Mouse (Mus musculus): ENCODE measurements around the gene Ppcdc.
A peak's percentile ranks its signal among the peaks of the same experiment; 100 is the strongest.

The Ppcdc gene

DNA sequence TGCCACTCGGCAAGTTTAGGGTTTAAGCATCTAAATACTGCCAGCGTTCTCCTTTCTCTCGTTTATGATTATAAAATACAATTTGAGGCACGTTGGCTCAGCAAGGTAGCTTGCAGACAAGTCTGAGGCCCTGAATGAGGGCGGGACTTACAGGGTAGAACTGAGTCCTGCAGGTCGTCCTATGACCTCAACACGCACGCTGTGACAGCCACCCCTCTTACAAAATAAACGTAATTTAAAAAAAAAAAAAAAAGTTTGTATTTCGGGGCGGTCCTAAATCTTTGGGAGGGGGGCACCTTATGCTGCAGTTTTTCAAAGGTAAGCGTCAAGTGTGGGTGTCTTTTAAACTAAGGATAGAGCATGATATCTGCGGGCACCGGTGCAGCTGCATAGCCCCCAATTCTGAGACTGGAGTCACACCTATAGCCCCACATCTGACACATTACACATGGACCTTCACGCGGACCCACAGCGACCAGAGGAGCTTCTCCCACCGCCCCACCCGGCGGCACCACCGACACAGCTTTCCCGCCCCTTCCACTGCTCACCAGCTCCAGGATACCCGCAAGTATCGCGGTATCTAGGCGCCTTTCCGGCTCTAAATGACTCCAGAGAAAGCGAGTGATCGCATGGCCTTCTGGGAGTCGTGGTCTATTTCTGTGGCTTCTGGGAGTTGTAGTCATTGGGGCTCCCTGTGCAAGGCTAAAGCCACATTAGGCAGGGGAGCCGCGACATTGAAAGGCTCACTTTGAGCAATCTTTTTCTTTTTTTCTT, at the start of gene Ppcdc:
Gene Ppcdc, minus strand, starts transcription at position 603 of the 774 bp plus-strand sequence.
- DNase-seq (ENCODE audit: low spot score) = peak; percentile 97

DNA sequence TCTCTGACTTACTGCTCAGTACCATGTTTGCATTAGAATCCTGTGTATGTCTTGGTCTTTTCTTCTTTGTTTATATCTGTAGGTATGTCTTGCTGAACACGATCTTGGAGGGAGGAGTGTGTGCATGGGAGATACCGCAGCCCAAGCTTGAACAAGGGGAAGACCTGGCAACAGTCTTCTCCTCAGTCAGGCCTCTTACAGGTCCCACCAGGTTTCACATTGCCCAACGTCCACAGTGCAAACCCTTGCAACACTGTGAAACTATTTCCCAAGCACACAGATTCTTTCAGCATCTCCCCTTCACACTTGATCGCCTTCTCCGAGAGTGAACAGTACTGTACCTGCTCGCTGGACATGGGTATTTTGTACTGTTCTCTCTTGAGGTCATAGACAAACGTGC, 47.9 kb upstream of the Ppcdc start:
- DNase-seq (ENCODE audit: low spot score) = no peak

DNA sequence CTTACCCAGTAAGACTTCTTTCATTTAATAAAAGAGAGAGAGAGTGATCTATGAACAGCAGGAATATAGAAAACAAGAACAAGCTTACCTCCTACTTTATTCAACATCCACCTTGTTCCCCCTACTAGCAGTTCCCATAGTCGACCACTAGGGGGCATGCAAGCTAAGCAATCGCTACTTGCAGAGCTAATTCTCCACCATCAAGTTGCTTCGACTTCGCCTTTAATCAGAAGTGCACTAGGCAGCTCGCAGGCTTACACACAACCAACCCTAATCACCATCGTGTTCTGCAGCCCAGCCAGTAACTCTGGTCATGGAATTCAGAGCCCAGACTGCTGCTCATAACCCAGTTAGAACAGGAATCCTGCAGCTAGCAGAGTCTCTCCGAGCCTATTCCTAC, 45.9 kb upstream of the Ppcdc start:
- peak; percentile 83 for DNase-seq (ENCODE audit: low spot score)

DNA sequence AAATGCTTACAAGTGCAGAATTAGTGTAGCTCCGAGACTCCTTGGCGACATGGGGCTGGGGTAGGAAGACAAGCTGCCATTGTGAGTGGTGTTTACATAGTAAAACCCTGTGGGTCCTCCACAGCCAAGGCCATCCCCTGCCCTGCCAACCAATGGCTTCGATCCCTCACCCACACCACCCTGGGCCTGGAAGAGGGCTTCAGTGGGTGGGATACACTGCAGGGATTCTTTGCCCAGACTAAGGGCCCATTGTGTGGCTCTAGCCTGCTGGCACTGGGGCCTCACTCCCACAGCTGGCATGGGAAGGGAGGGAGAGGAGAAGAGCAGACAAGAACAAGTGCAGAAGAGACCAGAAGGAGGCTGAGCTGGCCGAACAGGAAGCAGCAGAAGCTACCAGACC, 29.0 kb upstream of the Ppcdc start:
- DNase-seq (ENCODE audit: low spot score) = no peak

DNA sequence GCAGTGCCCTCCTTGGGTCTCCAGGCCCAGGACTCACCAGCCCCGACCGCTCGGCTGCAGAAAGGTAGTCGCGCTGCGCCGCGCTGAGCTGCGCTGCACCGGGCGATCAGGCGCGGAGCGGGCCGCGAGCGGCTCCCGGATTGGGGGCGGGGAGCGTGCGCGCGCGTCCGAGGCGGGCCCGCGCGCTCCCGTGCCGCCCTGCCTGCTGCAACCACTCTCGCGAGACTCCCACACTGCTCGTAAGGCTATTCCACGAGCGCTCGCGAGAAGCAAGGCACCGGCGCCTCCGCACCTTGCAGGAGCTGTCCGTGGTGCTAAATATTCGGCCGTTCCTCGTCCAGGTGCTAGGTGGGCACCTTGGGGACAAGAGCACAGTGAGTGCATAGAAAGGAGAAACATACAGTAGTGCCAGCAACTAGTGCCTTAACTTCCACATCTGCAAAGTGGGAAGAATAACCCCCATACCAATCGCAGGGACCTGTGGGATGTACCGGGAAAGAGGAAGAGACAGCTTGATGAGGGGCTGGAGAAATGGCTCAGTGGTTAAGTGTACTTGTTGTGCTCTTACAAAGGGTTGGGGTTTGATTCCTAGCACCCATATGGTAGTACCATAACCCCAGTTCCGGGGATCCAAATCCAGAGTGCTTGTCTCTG, 28.1 kb upstream of the Ppcdc start, which contains the start of gene Scamp5:
Gene Scamp5, minus strand, starts transcription at position 165 of the 654 bp plus-strand sequence.
- peak; percentile 94 for DNase-seq (ENCODE audit: low spot score)

DNA sequence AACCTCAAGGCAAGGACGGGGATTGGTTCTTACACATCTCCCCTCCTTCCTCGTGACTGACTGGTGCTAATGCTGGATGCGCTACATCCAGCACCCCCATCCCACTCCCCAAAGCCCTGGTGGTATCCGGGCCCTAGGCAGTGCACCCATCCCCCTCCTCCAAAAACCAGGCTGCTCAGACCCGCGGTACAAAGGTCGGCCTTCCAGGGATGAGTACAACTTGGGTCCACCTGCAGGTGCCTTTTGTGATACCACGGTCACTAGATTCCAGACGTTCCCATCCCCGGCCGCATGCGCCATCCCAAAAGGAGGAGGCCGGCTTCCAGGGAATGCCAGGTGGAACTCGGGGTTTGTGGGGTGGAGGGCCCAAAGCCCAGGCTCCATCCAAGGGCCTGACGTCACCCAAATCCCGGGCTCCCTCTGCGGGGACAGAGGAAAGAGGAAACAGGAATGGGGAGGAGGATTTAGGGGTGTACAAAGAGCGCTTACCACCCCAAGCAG, 27.4 kb upstream of the Ppcdc start:
- peak; percentile 66 for DNase-seq (ENCODE audit: low spot score)

DNA sequence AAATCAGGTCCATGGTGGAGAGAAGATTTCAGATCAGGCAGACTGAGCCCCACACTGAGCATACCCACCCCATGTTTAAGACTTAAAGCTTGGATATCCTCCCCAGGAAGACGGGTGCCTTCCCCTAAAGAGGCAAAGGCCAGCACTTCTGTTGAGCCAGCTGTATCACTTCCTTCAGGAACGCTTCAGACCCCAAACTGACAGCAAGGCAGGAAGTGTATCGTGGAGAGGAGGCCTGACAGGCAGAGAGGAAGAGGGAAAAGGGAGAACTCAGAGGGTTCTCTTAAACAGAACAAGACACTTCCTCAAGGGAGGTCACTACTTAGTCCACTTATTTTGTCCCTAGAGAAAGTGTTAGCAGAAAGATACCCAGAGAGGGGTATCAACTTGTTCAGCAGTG, 26.2 kb upstream of the Ppcdc start:
- no peak for DNase-seq (ENCODE audit: low spot score)

DNA sequence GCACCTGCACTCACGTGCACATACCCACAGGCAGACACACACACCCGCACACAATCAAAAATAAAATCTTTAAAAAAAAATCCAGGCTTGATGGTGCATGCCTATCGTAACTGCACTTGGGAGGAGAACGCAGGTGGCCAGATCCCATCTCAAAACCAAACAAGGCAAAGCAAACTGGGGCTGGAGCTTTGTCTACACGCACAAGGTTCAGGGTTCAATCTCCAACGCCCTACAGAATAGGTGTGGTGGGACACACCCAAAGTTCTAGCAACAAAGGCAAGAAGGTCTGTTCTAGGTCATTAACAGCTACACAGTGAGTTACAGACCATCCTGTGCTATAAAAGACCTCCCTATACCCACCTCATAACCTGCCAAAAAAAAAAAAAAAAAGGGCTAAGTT, 22.9 kb upstream of the Ppcdc start:
- DNase-seq (ENCODE audit: low spot score) = no peak

DNA sequence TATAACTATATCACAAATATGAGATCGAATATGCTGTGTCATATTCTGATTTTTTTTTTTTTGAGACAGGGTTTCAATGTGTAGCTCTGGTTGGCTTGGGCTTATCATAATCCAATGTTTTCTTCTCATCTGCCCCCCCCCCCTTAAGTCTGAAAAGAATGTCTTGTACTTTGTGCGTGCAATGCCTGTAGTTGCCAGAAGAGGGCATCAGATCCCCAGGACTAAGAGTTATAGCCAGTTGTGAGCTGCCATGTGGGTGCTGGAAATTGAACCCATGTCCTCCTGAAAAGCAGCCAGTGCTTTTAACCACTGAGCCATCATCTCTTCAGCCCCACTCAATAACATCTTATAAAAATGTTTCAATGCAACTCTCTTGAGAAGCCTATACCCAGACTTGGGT, 19.8 kb upstream of the Ppcdc start:
- DNase-seq (ENCODE audit: low spot score) = no peak

DNA sequence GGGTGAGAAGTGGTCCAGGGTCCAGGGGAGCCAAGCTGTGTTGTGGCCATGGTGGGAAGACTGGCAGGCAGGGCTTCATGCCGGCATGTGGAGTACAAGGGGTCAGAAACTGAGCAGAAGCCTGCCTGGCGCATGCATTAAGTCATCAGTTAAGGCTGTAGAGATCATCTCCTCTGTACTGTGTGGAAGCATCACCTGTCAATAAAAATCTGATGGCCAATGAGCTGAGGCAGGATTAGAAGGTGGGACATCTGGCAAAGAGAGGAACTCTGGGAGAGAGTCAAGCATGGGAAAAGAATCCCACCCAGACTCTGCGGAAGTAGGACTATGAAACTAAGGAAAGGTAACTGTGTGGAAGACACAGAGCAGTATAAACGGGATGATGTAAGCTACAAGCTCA, 13.6 kb upstream of the Ppcdc start:
- no peak for DNase-seq (ENCODE audit: low spot score)

DNA sequence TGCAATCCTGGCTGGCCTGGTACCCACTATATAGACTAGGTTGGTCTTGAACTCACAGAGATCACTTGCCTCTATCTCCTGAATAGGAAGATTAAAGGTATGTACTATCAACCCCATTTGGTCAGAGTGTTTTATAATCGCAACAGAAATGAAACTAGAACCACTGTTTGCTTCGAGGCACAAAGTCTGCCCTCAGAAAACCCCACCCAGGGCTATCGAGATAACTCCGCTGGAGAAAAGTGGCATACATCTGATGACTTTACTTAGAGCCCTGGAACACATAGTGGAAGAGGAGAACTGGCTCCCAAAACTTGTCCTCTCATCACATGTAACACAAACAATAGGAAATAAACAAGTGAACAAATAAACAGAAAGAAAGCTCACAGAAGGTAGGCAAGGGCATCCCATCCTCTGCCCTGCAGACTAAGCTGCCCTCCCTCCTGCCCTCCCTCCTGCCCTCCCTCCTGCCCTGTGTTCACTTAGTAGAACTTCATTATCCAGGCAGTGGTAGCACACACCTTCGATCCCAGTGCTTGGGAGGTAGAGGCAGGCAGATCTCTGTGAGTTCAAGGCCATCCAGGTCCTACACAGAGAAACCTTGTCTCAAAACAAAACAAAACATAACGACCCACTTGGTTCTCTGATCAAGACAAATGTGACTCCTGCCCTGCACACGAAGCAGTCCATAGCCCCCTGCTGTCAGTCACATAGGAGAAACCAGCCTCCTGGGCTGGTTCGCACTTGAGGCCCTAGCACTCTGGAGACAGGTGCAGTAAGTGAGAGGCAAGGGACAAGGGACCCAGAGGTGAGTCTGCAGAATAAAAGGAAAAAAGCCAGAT, 12.9 kb upstream of the Ppcdc start:
- no peak for DNase-seq (ENCODE audit: low spot score)

DNA sequence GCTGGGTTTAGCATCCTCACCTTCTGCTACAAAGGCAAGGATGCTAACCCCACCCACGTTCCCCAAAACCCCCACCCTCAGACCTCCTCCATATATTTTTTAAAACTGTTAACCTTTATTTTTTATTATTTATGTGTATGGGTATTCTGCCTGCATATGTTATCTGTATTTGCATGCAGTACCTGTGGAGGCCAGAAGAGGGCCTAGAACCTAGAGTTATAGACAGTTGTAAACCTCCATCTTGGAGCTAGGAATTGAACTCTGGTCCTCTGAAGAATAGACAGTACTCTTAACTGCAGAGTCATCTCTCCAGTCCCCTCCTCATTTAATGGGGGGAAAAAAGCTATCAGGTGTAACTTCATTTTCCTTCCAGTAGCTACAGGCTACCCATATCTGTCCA, 9.8 kb upstream of the Ppcdc start:
- DNase-seq (ENCODE audit: low spot score) = no peak

DNA sequence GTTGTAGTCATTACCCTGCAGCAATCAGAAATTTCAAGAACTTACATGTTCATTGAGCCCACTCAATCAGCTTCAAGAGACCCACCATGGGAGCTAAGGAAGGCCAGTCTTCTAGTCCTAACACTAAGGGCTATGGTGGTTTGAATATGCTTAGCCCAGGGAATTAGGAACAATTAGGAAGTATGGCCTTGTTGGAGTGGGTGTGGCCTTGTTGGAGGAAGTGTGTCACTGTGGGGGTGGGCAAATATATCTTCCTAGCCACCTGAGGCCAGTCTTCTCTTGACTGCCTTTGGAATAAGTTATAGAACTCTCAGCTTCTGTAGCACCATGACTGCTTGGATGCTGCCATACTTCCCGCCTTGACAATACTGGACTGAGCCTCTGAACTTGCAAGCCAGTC, 696 bp upstream of the Ppcdc start:
- DNase-seq (ENCODE audit: low spot score) = no peak

DNA sequence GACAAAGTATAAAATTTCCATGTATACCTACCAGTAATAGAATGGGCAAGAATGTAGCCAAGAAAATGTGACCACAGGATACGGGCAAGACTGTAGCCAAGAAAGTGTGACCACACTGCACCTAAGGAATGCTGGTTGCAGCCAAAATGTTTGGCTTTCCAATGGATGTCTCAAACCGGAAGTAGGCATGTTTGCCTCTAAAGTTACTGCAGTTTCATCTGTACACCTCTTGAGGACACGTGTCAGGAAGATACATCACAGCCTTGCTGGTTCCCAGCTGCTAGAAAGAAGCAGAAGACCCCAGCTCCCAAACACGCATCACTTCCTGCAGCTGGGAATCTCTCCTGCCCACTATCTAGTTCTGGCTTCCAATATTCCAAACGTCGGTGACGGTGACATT, 841 bp downstream of the Ppcdc start:
- no peak for DNase-seq (ENCODE audit: low spot score)

DNA sequence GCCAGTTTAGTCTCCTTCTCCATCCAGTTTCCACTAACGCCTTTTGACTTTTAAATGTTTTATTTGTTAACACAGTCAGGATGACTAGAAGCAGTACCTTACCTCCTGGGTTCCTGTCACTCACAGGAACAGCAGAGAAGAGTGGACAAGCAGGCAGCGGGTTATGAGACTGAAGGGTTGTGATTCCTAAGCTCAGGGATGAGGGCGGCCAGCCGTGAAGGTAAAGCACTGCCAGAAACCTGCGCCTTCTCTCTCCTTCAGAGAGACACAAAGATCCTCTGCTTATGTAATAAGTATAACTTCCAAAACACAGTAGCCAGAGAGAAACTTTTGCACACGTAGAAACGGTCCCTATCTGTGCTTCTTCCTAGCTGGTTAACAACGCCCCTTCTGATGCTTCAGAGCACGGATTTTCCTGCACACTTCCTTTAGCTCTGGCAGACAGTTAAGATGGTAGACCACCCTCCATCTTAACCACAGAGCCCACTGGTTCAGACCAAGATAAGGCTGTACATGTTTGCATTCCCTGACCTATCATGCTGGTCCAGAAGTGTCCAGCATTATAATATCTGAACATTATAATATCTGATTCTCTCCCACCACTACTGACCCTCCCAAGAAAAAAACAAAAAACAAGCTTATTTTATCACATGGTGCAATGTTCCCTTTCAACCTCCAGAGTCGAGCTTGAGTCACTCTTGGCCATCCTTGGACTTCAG, 1.9 kb downstream of the Ppcdc start:
- no peak for DNase-seq (ENCODE audit: low spot score)

DNA sequence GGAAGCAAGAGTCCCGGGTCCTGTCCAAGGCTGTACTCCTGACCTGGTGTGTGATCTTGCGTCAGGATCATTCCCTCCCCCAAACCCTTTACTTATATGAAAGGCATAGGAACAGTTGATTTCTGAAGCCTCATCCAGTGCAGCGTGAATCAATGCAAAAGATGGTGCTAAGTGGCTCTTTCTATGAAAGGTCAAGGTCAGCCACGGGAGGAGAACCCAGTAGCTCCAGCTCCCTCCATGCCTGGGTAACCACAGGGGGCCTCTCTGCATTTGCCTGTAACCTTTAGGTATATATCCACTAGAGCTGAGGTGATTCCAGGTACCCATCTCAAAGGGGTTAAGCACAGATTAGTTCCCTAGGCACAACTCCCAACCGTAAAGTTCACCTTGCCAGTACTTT, 3.8 kb downstream of the Ppcdc start:
- no peak for DNase-seq (ENCODE audit: low spot score)

DNA sequence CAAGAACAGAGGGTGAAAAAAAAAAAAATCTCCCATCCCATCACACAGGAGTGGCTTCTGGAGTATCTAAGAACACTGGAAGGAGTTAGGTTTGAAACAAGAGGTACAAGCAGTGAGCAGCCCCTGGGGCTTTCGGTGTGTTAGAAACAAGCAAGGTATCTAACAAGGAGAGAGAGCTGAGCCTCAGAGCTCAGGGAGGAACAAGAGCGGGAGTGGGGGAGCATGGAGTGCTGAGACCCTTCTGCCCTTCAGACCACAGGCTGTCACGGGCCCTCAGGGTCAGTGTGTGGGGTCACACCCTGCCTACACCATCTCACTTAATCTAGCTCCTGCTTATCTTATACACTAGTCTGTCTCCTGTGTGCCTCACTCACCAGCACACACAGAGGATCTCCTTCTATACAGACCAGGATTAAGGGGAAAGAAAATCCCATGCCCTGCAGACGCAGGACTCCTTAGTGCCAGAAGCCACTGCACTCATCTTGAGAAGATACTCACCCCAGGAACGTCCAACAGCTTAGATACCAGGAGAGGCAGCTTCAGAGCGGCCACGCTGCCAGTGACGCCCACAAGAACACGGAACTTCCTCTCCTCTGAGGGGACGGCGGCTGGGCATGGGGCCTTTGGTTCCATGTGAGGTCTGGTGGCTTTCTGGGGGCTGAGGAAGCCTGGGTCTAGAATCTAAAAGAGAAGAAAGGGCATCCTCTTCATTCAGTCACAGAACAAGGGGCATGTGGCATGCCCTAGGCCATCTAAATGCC, 5.3 kb downstream of the Ppcdc start:
- no peak for DNase-seq (ENCODE audit: low spot score)

DNA sequence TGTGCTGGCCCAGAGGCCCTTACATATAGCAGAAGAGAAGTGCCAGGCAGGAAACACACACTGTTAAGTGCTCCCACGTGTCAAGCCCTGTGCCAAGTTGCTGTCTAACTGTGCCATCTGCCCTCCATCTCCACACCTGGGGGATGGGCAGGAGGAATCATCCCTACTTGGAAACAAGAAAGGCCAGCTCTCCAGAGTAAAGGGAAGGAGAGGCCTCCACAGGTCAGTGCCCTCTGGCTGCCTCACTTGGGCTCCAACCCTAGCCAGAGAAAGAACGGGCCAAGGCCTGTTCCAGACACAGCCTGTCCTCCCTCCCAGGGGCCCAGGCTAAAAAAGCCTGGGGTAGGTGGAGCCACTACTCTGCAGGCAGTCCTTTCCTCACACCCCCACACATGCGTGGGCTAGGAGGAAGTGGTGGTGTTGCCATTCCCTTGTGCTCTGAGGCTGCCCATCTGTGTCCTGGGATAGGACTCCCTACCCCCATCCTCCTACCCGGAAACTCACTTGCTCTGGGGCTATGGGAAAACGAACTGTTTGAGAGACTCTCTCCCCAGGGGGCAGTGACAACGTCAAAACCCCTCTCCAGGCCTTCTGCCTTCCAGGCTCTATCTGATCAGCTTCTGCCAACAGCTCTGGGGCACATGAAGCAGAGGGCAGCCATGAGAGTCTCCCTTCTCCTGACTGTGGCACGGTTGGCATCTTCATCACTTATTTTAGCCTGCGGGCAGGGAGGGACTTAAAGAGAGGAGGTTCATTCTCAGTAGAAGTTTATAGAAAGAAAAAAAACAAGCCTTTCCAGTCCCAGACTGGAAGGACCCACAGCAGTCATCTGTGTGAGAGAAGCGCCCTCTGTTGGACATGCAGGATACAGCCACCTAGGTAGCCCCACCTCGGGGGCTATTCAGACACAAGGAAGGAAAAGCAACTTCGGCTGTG, 6.6 kb downstream of the Ppcdc start:
- DNase-seq (ENCODE audit: low spot score) = peak; percentile 94

DNA sequence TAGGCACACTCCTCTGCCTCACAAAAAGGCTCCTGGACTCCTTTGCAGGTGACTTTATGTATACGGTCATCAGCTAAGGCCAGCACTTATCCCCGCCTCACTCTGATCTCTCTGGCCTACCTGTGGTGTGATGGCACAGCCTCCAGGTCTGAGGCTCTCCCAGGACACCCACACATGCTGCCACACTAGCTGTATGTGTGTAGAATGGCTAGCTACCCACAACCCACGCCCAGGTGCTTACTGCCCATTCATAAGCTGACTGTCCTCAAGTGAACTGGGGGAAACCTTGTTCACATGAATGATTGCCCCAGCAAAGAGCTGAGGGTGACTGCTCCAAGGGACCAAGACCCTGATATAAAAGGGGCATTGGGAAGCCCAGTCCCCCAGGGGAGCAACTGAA, 7.4 kb downstream of the Ppcdc start:
- no peak for DNase-seq (ENCODE audit: low spot score)

DNA sequence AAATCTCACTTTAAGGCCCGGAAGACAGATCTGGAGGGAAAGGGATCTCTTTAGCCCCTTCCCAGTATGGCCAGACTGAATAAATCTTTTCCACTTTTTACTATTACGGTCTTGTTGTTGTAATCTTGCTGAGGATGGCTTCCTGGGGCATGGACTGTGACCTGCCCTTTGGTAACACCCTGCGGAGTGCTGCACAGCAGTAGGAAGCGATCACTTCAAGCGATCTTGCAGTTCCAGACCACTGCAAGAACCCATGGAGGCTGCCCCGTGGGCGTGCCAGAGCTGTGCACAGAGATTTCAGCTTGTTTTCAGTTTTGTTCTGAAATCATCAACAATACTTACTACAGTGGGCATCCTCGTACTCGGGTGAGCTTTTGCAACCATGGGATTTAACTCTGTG, 8.7 kb downstream of the Ppcdc start:
- DNase-seq (ENCODE audit: low spot score) = no peak

Measured in MN1 (cell line).